Mouse (Mus musculus): ENCODE results near the gene Scd2. TPM values are rescaled to one million over a fixed set of nuclear protein-coding genes. Genes with fewer than 3 reads are reported as not detected.
"Not testable (repeated sequence)": the region's sequence is repeated elsewhere in the genome, so short reads cannot be mapped to it uniquely, and the experiment has no call there.

Gene Scd2
- polyA plus RNA-seq, 1 experiment from 2014 or later = 251 TPM

DNA sequence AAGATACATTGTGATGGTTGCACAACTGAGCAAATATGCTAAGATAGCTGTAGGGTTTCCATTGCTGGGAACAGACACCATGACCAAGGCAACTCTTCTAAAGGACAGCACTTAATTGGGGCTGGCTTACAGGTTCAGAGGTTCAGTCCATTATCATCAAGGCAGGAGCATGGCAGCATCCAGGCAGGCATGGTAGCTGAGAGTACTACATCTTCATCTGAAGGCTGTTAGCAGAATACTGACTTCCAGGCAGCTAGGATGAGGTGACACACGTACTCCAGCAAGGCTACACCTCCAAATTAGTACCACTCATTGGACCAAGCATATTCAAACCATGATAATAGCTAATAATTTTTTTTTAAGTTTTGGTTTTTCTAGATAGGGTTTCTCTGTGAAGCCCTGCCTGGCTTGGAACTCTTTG is 16.7 kb downstream of the Scd2 start:
- not testable (repeated sequence) for H3K9me3 ChIP-seq; H3K9ac ChIP-seq; ATAC-seq (replicated peaks); H3K4me3 ChIP-seq; H3K4me2 ChIP-seq; H3K27ac ChIP-seq; H3K27me3 ChIP-seq (replicated peaks)
- Histone ChIP-seq H3K4me1 (peaks cover 39% of the 10 kb centered on the region), H3K36me3 (replicated peaks) (peaks cover 22% of the 10 kb centered on the region)
- WGBS = 93% methylated on average over 1 of the region's 1 CpGs

DNA sequence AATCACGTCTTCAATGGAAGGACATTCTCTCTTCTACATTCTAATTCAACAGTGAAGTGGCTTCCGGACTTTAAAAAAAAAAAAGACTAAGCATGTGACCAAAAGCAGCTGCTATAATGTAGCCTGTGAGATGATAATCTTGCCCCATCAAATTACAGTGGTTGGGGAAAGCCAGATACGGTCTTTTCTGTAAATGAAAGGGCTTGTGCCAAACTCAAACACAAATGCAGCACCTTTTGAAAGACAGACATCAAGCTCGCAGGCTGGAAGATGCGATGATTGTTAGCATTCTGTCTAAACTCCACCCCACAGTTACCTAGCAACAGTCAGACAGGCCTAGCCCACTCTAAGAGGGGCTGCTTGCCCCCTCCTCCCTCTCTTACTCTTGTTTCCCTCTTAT is 17.3 kb downstream of the Scd2 start:
- Histone ChIP-seq H3K9ac (no peak overlapping the region), H3K4me2 (no peak overlapping the region), H3K9me3 (no peaks in the 10 kb centered on the region), H3K36me3 (replicated peaks) (peaks cover 16% of the 10 kb centered on the region; the same call in 1 of the 2 replicates), H3K4me1 (peaks cover 34% of the 10 kb centered on the region), H3K27ac (no peak overlapping the region), H3K4me3 (no peak overlapping the region), H3K27me3 (replicated peaks) (no peaks in the 10 kb centered on the region)
- no peak for ATAC-seq (replicated peaks)
- 14% methylated on average over 5 of the region's 5 CpGs for WGBS

DNA sequence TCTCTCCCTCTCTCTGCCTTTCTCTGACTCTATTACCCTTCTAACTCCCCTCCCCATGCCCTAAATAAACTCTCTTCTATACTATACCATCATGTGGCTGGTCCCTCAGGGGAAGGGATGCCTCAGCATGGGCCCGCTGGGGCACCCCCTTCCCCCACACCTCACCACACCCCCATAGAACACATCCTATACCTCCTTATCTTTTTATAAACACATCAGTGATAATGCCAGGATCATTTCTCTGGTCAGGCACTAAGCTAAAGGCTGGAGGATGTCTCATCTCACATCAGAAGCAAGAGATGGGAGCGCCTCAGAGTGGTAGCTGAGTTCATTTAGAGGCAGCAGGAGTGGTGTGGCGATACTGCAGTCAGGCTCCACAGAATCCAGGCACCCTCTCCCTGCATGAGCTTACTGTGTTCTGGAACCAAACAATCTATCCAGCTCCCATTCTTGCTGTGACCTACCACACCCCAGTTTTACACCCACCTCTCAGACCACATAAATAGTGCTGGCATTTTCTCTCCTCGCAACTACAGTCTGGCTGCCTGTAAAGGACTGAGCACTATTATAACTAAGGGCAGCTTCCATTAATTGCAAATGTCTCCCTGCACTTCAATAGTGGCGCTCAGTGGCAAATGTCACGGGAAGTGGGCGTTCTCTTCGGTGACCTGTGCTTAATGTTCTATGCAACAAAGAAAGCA is 18.0 kb downstream of the Scd2 start:
- peaks cover 29% of the 10 kb centered on the region for H3K4me1 ChIP-seq
- H3K9ac ChIP-seq = no peak overlapping the region
- no peak overlapping the region for H3K4me3 ChIP-seq
- no peak for ATAC-seq (replicated peaks)
- peaks cover 9% of the 10 kb centered on the region; the same call in 1 of the 2 replicates for H3K36me3 ChIP-seq (replicated peaks)
- no peak overlapping the region for H3K4me2 ChIP-seq
- no peaks in the 10 kb centered on the region for H3K27me3 ChIP-seq (replicated peaks)
- no peak overlapping the region for H3K27ac ChIP-seq
- WGBS = 58% methylated on average over 8 of the region's 8 CpGs
- no peaks in the 10 kb centered on the region for H3K9me3 ChIP-seq

DNA sequence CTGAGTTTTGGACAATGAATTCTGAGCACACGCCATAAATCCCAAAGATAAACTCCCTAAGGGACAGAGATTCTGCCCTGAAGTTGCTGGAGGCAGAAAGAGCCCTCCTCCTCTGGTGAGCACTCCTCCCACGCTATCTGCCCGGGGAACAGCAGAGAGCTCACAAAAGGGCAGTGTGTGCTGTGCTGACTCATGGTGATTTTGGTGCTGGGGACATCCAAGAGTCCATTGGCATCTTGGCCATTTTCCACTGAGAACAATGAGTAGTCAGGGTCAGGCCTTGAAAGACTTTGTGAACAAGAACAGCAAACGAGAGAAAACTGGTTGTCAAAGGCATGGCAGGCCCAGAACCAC is 18.5 kb downstream of the Scd2 start:
- Histone ChIP-seq H3K27ac (no peak overlapping the region), H3K36me3 (replicated peaks) (peaks cover 5% of the 10 kb centered on the region; the same call in 1 of the 2 replicates), H3K27me3 (replicated peaks) (no peaks in the 10 kb centered on the region), H3K9me3 (no peaks in the 10 kb centered on the region), H3K9ac (no peak overlapping the region), H3K4me2 (no peak overlapping the region), H3K4me1 (peaks cover 26% of the 10 kb centered on the region), H3K4me3 (no peak overlapping the region)
- 14% methylated on average over 4 of the region's 4 CpGs for WGBS
- ATAC-seq (replicated peaks) = no peak

DNA sequence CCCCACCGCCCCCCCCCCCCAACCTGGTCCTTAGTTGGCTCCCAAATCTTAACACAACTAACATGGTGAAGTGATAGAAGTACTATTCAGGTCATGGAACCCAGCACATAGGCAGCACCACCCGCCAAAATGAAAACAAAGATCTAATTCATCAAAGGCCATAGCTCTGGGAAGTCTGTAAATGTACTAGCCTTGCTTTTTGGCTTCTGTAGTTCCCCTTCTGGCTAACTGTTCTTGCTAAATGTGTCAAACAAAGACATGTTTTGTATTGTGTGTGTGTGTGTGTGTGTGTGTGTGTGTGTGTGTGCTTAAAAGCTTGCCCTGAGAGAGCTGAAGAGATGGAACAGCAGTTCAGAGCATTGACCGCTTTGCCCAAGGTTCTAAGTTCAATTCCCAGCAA is 19.6 kb downstream of the Scd2 start:
- H3K36me3 ChIP-seq (replicated peaks) = peaks cover 3% of the 10 kb centered on the region; the same call in 1 of the 2 replicates
- no peak overlapping the region for H3K27ac ChIP-seq
- ATAC-seq (replicated peaks) = no peak
- no peak overlapping the region for H3K4me3 ChIP-seq
- H3K27me3 ChIP-seq (replicated peaks) = no peaks in the 10 kb centered on the region
- no peak overlapping the region for H3K4me2 ChIP-seq
- H3K9me3 ChIP-seq = no peaks in the 10 kb centered on the region
- 69% methylated on average over 3 of the region's 3 CpGs for WGBS
- peaks cover 22% of the 10 kb centered on the region for H3K4me1 ChIP-seq
- no peak overlapping the region for H3K9ac ChIP-seq

DNA sequence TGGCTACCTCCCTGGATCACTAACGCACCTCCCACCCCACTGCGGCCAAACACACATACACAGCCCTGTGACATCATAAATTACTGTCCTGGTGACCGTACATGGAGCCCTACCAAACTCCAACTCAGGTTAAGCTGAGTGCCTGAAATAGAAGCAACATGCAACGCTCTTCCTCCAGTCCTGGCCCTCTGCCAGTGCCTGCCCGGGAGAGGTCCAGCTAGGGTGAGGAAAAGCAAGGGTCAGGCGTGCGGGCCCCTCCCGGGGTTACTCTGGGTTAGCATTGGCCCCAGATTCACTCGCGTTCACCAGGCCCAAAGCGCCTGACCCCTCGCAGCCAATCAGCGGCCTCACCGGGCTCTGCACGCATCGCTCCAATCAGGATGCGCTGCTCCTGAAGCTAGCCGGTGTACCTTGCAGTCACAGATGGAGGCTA is 20.9 kb downstream of the Scd2 start:
- H3K4me3 ChIP-seq = peak overlapping the region; percentile 54
- ATAC-seq (replicated peaks) = peak; percentile 95
- H3K9me3 ChIP-seq = no peaks in the 10 kb centered on the region
- H3K27me3 ChIP-seq (replicated peaks) = no peaks in the 10 kb centered on the region
- H3K36me3 ChIP-seq (replicated peaks) = no peaks in the 10 kb centered on the region
- peaks cover 22% of the 10 kb centered on the region for H3K4me1 ChIP-seq
- WGBS = 3% methylated on average over 18 of the region's 18 CpGs
- H3K4me2 ChIP-seq = peak overlapping the region; percentile 94
- peak overlapping the region; percentile 64 for H3K9ac ChIP-seq
- H3K27ac ChIP-seq = peak overlapping the region; percentile 63

DNA sequence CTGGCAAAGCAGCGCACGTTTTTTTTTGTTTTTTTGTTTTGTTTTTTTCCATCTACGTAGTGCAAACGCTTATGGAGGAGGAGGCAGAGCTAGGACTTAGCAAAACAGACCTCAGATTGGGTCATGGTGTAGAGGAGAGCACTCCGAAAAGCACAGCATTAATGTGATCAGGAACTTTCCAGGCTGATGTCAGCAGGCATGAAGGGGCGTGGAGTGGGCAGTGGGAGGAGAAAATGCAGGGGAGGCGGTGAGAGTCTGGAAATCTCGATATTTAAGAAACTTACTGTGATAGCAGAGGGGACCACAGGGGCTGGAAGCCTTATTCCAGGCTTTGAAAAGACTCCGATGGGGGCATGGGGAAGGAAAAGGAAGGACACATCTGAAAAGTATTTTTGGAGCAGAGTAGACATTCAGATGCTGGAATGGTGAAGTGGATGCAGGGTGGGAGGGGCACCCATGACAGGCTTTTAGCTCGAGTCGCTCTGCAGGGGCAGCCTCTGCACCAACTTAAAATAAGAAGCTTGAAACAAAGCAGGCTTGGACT is 21.5 kb downstream of the Scd2 start:
- Histone ChIP-seq H3K9ac (peak overlapping the region; percentile 64), H3K27ac (peak overlapping the region; percentile 63), H3K4me1 (peaks cover 22% of the 10 kb centered on the region), H3K9me3 (no peaks in the 10 kb centered on the region), H3K27me3 (replicated peaks) (no peaks in the 10 kb centered on the region), H3K36me3 (replicated peaks) (no peaks in the 10 kb centered on the region), H3K4me3 (peak overlapping the region; percentile 54), H3K4me2 (peak overlapping the region; percentile 94)
- under 1% methylated on average over 11 of the region's 11 CpGs for WGBS
- ATAC-seq (replicated peaks) = peak; percentile 86

DNA sequence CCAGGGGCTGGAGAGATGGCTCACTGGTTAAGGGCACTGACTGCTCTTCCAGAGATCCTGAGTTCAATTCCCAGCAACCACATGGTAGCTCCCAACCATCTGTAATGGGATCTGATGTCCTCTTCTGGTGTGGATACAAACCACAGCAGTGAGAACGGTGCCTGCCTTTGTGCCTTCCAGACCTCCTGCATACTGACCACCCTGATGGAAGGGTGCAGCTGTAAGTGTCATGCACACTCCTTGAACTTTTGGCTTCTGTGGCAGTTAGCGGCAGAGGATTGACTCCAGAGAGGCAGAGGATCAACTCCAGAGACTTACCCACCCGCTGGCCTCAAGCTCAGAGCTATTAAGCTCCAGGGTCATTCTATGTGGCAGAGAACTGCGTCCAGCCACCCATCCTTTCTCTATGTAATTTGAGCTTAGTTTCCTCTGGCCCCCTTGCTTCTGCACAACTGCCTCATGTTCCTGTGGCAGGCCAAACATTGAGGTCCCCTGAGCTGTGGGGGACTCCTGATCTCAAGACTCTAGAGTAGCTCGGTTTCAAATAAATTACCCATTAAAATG is 23.4 kb downstream of the Scd2 start:
- no peaks in the 10 kb centered on the region for H3K9me3 ChIP-seq
- peaks cover 10% of the 10 kb centered on the region for H3K4me1 ChIP-seq
- ATAC-seq (replicated peaks) = no peak
- no peak overlapping the region for H3K4me3 ChIP-seq
- H3K36me3 ChIP-seq (replicated peaks) = no peaks in the 10 kb centered on the region
- no peak overlapping the region for H3K4me2 ChIP-seq
- no peak overlapping the region for H3K9ac ChIP-seq
- WGBS = 65% methylated on average over 5 of the region's 5 CpGs
- no peak overlapping the region for H3K27ac ChIP-seq
- no peaks in the 10 kb centered on the region for H3K27me3 ChIP-seq (replicated peaks)

DNA sequence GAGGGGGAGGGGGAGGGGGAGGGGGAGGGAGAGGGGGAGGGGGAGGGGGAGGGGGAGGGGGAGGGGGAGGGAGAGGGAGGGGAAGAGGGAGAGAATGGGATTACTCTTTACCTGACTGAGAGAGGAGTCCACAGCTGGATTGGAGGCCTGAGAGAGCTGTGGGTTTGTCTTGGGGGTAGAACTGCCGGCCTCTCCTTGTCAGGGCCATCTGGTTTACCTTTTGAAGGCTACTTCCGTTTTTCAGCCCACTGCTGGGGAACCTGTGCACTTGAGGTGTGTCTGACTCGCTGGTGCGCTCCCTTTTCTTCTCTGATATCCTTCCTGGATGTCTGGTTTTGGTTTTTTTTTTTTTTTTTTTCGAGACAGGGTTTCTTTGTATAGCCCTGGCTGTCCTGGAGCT is 23.9 kb downstream of the Scd2 start:
- WGBS = 81% methylated on average over 5 of the region's 5 CpGs
- Histone ChIP-seq H3K27me3 (replicated peaks) (no peaks in the 10 kb centered on the region), H3K9me3 (no peaks in the 10 kb centered on the region), H3K9ac (no peak overlapping the region), H3K36me3 (replicated peaks) (no peaks in the 10 kb centered on the region), H3K4me1 (peaks cover 9% of the 10 kb centered on the region), H3K4me3 (no peak overlapping the region), H3K27ac (no peak overlapping the region), H3K4me2 (no peak overlapping the region)
- ATAC-seq (replicated peaks) = no peak

DNA sequence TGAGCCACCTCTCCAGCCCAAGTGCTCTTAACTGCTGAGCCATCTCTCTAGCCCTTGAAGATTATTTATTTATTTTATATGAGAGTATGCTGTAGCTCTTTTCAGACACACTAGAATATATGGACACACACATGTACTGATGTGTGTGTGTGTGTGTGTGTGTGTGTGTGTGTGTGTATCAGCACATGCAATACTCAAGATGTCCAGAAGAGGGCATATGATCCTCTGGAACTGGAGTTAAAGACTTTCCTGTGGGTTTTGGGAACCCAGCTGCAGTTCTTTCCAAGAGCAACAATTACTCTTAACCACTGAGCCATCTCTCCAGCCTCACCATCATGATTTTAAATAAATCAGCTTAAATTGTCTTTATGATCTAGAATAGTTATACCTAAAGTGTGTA is 25.1 kb downstream of the Scd2 start:
- H3K36me3 ChIP-seq (replicated peaks) = no peaks in the 10 kb centered on the region
- ATAC-seq (replicated peaks) = no peak
- no peaks in the 10 kb centered on the region for H3K27me3 ChIP-seq (replicated peaks)
- H3K27ac ChIP-seq = no peak overlapping the region
- H3K4me2 ChIP-seq = no peak overlapping the region
- H3K4me1 ChIP-seq = peaks cover 9% of the 10 kb centered on the region
- no peak overlapping the region for H3K9ac ChIP-seq
- no peaks in the 10 kb centered on the region for H3K9me3 ChIP-seq
- no peak overlapping the region for H3K4me3 ChIP-seq

DNA sequence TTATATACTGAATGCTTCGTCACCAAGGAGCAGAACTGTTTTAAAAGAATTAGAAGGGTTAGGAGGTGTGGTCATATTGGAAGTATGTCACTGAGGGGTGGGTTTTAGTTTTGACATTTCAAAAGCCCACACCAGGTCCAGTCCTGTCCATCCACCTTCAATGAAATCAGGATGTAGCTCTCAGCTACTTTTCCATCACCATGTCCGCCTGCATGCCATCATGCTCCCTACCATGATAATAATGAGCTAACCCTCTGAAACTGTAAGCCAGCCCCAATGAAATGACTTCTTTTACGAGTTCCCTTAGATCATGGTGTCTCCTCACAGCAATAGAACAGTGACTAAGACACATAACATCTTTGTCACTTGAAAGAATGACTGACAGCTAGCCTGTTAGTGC is 26.8 kb downstream of the Scd2 start:
- ATAC-seq (replicated peaks) = no peak
- H3K36me3 ChIP-seq (replicated peaks) = no peaks in the 10 kb centered on the region

DNA sequence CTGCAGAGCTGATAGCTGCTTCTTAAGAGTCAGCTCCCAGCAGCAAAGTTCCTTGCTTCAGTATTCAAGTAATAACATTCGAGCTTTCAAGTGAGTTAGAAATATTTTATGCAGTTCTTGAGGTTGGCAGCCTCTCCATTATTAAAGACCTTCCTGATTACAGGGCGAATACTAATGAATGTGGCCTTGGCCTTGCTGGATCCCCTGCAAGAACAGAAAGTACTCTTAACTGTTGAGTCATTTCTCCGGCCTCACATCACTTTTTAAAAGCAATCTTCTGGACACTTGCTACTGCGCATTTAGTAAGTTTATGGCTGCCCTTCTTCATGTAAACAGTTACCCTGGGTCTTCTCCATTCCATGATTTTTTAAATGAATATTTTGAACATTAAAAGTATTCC is 27.7 kb downstream of the Scd2 start:
- no peaks in the 10 kb centered on the region for H3K36me3 ChIP-seq (replicated peaks)
- H3K9me3 ChIP-seq = no peaks in the 10 kb centered on the region
- ATAC-seq (replicated peaks) = no peak
- no peaks in the 10 kb centered on the region for H3K4me1 ChIP-seq
- H3K27ac ChIP-seq = no peak overlapping the region
- H3K4me3 ChIP-seq = no peak overlapping the region
- H3K27me3 ChIP-seq (replicated peaks) = no peaks in the 10 kb centered on the region
- H3K9ac ChIP-seq = no peak overlapping the region
- H3K4me2 ChIP-seq = no peak overlapping the region
- 85% methylated on average over 4 of the region's 4 CpGs for WGBS

More for the DNA sequence above, 26.8 kb downstream of the Scd2 start:
- WGBS = 87% methylated on average over 3 of the region's 3 CpGs
- no peak overlapping the region for H3K9ac ChIP-seq
- no peak overlapping the region for H3K4me2 ChIP-seq
- H3K27me3 ChIP-seq (replicated peaks) = no peaks in the 10 kb centered on the region
- H3K27ac ChIP-seq = no peak overlapping the region
- no peaks in the 10 kb centered on the region for H3K9me3 ChIP-seq
- no peak overlapping the region for H3K4me3 ChIP-seq
- H3K4me1 ChIP-seq = no peaks in the 10 kb centered on the region; the same call in 1 of the 2 replicates

DNA sequence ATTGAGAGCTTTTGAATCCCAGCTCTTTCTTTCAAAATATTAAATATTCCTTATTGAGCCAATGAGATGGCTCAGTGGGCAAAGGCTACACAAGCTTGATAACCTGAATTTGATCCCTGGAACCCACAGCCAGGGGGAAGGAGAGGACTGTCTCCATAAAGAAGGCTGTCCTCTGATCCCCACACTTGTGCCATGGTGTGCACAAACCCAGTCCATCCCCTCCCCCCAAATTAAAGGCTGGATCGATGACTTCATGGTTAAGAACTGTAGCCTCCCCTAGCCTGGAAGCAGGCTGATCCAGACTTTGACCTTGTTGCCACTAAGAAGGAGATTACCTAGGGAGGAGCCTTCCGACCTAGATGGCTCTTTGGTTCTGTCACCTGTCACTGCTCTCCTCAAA is 28.2 kb downstream of the Scd2 start:
- Histone ChIP-seq H3K4me2 (no peak overlapping the region), H3K27me3 (replicated peaks) (no peaks in the 10 kb centered on the region), H3K9me3 (no peaks in the 10 kb centered on the region), H3K9ac (no peak overlapping the region), H3K27ac (no peak overlapping the region), H3K4me1 (no peaks in the 10 kb centered on the region), H3K4me3 (no peak overlapping the region), H3K36me3 (replicated peaks) (no peaks in the 10 kb centered on the region)
- no peak for ATAC-seq (replicated peaks)
- 78% methylated on average over 2 of the region's 2 CpGs for WGBS

Data from midbrain, embryonic 15.5 days (tissue).